Mouse (Mus musculus): ENCODE results near the gene Sbds. TPM values are rescaled to one million over a fixed set of nuclear protein-coding genes. Genes with fewer than 3 reads are reported as not detected.

Gene Sbds
- polyA plus RNA-seq (2012; rRNA removed) = 106 and 107 TPM in 2 replicates

DNA sequence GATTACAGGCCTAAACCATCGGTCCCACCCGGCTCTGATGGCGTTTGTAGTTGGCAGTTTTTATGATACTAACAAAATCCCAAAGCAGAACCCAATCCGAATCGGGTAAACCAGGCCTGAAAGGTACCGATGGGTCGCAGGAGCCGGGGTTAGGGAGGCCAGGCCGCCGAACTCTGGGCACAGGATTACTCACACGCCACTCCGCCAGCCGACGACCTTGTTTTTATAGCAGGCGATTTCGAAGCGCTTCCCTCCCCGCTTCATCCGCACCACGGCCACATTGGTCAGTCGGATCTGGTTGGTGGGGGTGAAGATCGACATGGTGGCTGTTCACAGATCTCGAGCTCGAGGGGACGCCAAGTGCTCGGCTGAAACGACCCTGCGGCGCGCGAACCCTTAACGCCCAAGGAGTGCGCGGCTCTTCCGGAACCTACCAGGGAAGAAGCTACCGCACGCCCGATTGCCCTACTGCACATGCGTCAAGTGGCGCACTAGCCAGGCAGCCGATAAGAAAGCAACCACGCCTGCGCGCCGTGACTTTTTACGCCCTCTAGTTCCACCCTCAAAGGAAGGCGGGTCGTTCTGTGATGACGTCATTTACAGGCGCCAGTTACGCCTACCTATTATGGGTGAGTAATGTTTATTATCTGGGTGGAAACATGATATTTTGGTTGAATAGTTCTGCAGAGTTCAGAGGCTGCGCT lies at the start of gene Sbds, which contains the start of gene Tyw1:
Gene Sbds, minus strand, starts transcription at position 514 of the 704 bp plus-strand sequence.
Gene Tyw1, plus strand, starts transcription at position 603 of the 704 bp plus-strand sequence.
- DNase-seq (ENCODE audit: low spot score) = peak; percentile 88

DNA sequence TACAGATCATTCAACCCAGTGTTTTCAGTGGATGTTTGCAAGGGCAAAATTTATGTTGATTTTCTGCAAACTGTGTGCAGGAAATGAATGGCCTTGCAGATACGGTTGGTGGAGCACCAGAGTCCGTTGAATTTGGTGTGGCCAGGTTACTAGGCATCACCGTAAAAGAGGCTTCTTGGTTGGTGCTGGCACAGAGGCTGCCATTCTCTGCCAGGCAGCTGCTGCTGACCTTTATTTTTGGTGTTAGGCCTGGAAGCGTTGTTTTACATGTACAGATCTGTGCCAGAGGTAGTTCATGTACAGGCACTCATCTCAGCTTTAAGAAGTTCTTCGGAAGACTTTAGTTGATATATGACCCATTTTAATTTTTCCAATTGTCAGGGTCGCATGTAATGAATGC lies 48.3 kb upstream of the Sbds start:
- DNase-seq (ENCODE audit: low spot score) = no peak

GRCm38 (mm10) chr5:130299526-130299925 lies 44.2 kb upstream of the Sbds start:
- DNase-seq (ENCODE audit: low spot score) = no peak

DNA sequence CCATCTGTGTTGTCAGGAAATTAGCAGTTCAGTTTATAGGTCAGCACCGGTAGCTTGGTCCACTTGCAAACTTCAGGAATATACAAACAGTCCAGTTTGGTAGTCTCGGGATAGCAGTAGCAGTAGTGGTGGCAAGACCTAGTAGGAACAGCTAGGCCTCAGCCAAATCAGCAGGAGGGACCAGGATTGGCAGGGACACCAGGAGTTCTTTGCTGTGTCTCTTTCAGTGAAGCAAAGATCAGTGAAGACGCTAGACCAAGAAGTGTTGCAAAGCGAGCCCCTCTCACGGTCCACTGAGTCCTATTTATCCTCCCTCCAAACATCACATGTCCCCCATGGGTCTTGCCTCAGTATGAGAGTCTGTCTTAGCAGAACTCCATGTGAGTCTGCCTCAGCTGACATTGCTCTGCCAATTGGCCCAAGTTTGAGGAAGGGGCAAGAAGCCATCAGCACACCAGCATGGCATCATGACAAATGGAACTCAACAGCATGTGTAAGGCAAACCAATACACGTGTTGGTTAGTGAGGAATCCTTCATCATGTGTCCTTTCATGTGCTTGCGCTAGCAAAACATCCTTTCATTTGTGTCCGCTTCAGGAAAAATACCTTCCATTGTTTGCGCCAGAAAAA lies 43.6 kb upstream of the Sbds start:
- no peak for DNase-seq (ENCODE audit: low spot score)

- no peak for DNase-seq (ENCODE audit: low spot score)
Observed at GRCm38 (mm10) chr5:130296071-130296470, 40.7 kb upstream of the Sbds start.

DNA sequence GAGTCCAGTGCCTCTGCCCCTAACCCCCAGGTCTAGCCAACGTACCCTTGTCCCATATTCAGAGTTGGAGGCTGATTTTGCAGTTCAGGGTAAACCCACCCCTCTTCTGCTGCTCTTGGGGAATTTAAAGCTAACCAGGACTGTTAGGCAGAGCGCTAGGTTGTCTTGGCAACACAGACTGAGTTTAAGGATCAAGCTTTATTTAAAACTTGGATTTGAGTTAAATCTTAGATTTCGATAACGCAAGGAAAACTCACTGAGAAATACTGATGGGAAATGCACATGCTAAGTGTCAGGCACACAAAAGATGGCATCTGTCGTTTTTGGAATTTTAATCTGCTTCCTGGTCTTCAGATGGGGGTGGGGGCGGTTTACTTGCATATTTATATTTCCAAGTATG lies 39.3 kb upstream of the Sbds start:
- DNase-seq (ENCODE audit: low spot score) = no peak

DNA sequence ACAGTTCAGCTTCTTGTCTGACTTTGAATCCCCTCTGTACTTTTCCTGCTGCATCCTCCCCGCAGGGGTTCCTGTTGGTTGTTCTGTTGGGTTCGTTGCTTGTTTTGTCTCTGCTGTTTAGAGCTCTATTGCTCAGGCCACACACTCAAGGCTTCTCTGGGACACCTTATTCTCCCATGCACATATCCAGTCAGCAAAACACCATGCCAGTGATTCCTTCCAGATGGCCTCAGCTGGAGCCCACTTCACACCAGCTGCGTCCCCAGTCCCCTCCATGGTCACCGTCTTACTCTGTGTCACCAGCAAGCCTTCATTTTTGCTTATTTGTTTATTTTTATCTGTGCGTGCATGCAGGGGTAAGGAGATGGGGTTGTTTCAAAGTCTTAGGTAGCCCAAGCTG lies 38.6 kb upstream of the Sbds start:
- no peak for DNase-seq (ENCODE audit: low spot score)

GRCm38 (mm10) chr5:130292976-130293375 lies 37.6 kb upstream of the Sbds start:
- no peak for DNase-seq (ENCODE audit: low spot score)

DNA sequence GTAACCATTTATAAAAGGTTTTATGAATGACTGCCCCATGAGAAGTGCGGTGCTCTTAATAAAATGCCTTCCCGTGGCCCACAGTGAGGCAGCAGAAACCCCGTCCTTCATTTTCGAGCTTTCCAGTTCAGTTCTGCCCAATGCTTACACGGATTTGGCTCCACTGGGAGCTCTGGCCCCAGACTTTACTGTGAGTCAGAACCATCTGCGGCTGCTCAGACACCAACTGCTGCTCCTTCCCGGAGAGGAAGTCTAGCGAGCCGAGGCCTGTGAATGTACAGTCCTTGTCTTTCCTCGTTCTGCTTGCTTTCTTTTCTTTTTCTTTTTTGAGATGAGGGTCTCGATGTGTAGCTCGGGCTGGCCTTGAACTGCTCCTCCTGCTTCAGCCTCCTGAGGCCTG lies 35.4 kb upstream of the Sbds start:
- DNase-seq (ENCODE audit: low spot score) = no peak

DNA sequence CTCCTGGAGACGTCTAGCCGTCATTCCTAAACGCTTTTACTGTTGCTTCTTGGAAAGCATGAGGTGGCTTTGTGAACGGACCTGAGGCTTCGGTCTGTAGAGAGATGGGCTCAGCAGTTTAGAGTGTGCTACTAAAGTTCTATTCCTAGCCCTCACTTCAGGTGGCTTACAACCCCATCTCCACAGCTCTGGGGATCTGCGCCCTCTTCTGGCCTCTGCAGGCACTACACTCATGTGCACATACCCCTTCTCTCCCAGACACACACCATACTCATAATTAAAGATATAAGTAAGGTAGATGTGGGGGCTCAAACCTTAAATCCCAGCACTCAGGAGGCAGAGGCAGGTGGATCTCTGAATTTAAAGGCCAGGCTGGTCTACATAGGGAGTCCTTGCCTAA lies 34.9 kb upstream of the Sbds start:
- no peak for DNase-seq (ENCODE audit: low spot score)

GRCm38 (mm10) chr5:130288106-130288505 lies 32.8 kb upstream of the Sbds start:
- DNase-seq (ENCODE audit: low spot score) = no peak

- DNase-seq (ENCODE audit: low spot score) = no peak
Observed at GRCm38 (mm10) chr5:130283079-130283732, 27.9 kb upstream of the Sbds start.

DNA sequence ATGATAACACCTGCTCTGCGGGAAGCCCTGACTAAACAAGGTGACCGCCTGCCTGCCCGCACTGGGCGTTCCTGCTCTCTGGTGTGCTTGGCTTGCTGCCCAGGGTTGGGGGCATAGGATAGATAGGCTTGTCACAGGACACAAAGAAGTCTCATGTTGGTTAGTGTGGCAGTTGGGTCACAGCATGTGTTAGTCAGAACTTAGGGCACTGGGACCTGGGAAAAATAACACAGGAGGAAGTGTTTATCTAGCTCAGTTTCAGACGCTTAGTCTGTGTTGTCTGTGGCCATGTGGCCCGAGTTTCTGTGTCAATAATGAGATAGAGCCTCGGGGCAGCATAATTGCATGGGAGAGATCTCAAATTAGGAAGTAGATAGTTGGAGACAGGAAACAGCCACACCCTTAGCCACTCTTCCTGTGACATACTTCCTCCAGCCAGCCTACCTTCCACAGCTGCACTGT lies 22.7 kb upstream of the Sbds start:
- no peak for DNase-seq (ENCODE audit: low spot score)

DNA sequence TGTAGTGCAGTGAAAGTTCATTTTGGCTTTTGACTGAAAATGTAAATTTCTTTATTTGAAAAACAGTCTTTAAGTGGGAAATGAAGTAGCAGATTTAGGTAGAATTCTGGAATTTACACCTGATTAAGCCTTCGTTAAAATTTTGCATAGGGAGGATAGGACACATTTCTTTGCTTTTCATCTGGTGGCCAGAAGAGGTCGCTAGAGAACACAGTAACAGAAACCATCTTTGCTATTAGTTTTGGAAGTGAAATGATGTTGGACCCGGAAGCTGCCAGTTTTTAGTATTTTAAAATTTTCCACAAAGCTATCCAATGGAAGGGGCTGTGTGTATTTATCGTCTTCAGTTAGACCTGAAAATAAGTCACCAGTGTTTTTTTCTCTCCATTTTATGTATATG lies 20.2 kb upstream of the Sbds start:
- DNase-seq (ENCODE audit: low spot score) = no peak

DNA sequence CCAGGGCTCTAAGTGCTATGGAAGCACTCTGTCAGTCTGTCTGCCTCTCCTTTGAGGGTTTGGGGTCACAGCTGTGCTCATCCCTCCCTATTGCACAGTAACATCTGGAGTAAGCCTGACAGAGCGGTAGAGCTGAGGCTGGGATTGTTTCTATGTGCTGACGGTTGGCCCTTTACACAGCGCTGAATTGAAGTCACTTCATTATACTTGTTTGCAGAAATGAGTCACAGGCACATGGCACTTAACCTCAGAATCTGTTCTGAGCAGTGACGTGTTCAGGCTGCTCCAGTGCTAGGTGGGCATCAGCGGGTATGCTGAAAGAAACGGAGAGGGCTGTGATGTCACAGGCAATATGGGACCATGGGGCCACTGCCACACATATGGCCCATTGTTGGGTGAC lies 17.7 kb upstream of the Sbds start:
- DNase-seq (ENCODE audit: low spot score) = no peak

DNA sequence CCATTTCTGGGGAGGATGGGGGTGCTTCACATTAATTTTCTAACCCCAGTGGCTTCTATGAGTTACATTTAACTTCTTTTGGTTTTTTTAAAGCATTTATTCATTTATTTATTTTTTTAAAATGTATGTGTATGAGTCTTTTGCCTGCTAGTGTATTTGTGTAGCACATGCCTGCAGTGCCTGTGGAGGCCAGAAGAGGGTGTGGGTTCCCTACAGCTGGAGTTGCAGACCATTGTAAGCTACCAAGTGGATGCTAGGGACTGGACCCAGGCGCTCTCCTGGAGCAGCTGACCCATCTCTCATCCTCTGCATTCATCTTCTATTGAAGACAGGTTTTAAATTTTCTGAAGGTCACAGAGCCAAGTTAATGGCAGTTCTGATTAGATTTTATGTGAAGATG lies 17.0 kb upstream of the Sbds start:
- no peak for DNase-seq (ENCODE audit: low spot score)

DNA sequence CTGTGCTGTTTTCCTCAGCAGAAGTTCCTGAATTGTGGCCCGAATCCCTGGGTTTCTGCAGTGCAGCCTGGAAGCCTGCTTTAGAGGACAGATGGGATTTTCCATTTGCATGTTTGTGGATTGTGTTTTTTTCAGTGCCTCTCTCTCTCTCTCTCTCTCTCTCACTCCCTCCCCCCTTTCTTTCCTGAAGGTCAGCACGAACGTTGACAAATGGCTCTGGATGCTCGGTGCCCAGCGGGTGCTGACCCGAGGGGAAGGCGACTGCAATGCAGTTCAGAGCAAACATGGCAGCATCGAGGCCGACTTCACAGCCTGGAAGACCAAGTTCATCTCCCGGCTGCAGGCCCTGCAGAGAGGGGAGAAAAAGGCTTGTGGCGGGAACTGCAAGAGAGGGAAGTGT lies 13.6 kb upstream of the Sbds start:
- no peak for DNase-seq (ENCODE audit: low spot score)

DNA sequence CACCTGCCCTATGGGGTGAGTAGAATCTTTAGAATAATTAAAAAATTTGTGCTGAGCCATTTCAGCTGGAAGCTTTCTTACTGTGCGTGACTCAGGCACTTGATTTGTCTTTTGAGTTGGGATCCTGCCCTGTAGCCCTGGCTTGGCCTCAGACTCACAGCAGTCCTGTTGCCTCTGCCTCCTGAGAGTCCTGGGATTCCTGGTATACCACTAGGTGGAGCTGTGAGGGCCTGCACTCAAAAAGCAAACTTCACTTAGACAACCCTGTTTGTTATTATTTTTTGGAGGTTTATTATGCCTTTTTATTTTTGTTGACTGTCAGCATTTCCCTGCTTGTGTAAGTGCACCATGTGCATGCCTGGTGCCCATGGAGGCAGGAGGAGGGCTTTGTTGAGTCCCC lies 12.0 kb upstream of the Sbds start:
- no peak for DNase-seq (ENCODE audit: low spot score)

DNA sequence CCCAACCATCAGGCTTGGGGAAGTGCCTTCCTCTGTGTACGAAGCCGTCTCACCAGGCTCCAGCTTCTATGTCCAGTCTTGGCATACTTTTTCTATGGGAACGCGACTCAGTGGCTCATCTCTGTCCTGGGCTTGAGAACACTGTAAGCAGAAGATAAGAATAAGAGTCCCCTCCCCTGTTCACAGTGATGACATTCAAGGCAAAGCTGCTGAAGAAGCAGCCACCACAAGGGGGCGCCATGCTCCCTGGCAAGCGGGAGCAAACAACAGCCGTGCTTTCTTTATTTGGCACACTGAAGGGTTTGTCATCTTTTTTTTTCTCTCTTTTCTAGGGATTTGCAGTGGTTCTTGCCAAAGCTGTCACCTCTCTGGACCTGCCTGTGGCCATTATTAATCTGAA lies 11.3 kb upstream of the Sbds start:
- DNase-seq (ENCODE audit: low spot score) = no peak

DNA sequence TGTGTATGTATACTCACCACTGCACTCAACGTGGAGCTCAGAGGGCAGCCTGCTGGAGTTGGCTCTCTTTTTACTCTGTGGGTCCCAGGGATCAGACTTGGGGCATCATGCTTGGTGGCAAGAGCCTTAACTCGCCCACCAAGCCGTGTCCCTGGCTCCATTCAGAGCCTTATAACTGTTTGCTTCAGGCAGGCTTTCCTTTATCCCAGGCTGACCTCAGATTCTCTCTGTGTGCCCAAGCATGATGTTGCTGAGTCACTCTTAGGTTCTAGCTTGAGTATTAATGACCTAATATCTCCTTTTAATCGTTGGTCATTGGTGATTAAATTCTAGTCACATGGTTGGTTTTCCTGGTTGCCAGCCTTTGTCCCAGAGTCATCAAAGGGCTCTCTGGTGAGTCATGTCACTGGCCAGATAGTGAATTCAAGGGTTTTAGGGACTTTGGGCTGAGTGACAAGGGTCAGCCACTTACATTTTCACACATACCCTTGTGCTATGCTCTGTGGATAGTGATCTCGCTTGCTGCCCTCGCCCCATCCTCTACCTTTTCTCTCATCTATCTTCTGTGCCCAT lies 9.2 kb upstream of the Sbds start:
- no peak for DNase-seq (ENCODE audit: low spot score)

- no peak for DNase-seq (ENCODE audit: low spot score)
Observed at GRCm38 (mm10) chr5:130263454-130263853, 8.1 kb upstream of the Sbds start.

DNA sequence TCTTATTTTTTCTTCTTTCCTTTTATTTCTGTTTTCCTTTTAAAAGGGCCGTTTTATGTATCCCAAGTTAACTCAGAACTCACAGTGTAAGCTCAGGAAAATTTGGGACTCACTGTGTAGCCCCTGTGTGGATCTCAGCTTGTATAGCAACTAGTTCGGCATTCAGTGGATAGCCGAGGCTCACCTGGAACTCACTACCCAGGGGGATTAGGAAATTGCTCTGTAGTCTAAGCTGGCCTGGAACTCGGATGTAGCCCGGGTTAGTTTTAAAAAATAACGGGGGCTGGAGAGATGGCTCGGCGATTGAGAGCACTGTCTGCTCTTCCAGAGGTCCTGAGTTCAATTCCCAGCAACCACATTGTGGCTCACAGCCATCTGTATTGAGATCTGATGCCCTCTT lies 2.0 kb upstream of the Sbds start:
- DNase-seq (ENCODE audit: low spot score) = no peak
